Mouse (Mus musculus) lung, postnatal 0 days (tissue): Measurements from ENCODE around the gene 2310034G01Rik. TPM values are rescaled to one million over a fixed set of nuclear protein-coding genes. Genes with fewer than 3 reads are reported as not detected.

ENCODE experiments used
- ATAC-seq: fragments of 200-750 bp; cut with Nextera tagmentation; 2 replicates; pipeline ENCODE4 v1.8.0; 2017; ENCODE audit warnings: moderate library complexity
- DNase-seq: peaks from one replicate; pipeline ENCODE4 v3.0.0-alpha.2; 2016; ENCODE audit warnings: low spot score
- H3K27ac ChIP-seq: fragments of 300-500 bp; sonication (generic); 2 replicates; pipeline ENCODE4 v1.5.1; 2014; ENCODE audit warnings: antibody characterized with exemption, mild to moderate bottlenecking, low read length, mixed read lengths
- H3K27me3 ChIP-seq: fragments of 300-500 bp; sonication (generic); replicated peaks from 2 replicates; pipeline ENCODE4 v1.6.1; 2014; ENCODE audit warnings: low read length, mixed read lengths; ENCODE audit not compliant: insufficient read depth
- H3K36me3 ChIP-seq: fragments of 300-500 bp; sonication (generic); 2 replicates; pipeline ENCODE4 v1.6.1; 2014; ENCODE audit warnings: low read length, mixed read lengths; ENCODE audit not compliant: insufficient read depth
- H3K4me1 ChIP-seq: fragments of 300-500 bp; sonication (generic); 2 replicates; pipeline ENCODE4 v1.6.1; 2014; ENCODE audit warnings: antibody characterized with exemption, low read depth, low read length, mixed read lengths; ENCODE audit not compliant: insufficient read depth
- H3K4me2 ChIP-seq: fragments of 300-500 bp; sonication (generic); replicated peaks from 2 replicates; pipeline ENCODE4 v1.6.1; 2014; ENCODE audit warnings: low read depth, mild to moderate bottlenecking, low read length, moderate library complexity, mixed read lengths
- H3K4me3 ChIP-seq: fragments of 300-500 bp; sonication (generic); 2 replicates; pipeline ENCODE4 v1.5.1; 2014; ENCODE audit warnings: low read depth, low read length
- H3K9ac ChIP-seq: fragments of 300-500 bp; sonication (generic); replicated peaks from 2 replicates; pipeline ENCODE4 v1.6.1; 2014; ENCODE audit warnings: low read depth, mild to moderate bottlenecking
- H3K9me3 ChIP-seq: fragments of 300-500 bp; sonication (generic); 2 replicates; pipeline ENCODE4 v1.6.1; 2016; ENCODE audit warnings: low read length, mixed read lengths
- CTCF ChIP-seq: IDR thresholded peaks from 2 replicates; pipeline ENCODE4 v1.5.1; 2016; ENCODE audit warnings: antibody characterized with exemption, mild to moderate bottlenecking
- EP300 ChIP-seq: IDR thresholded peaks from 2 replicates; pipeline ENCODE4 v1.6.1; 2016; ENCODE audit warnings: antibody characterized with exemption, mild to moderate bottlenecking, control low read depth
- WGBS: fragments of 180-500 bp; shearing (Covaris S2); extraction: QIAGEN DNeasy Blood & Tissue Kit; methylation state at CpG from one replicate; pipeline ENCODE4 v1.1.7; 2014; 5-methylcytosine and 5-hydroxymethylcytosine counted together
- polyA plus RNA-seq: library from polyadenylated mRNA; unstranded; fragments of >200 nt; fragmentation: Nextera tagmentation; extraction: Ambion mirVana; gene quantifications from 2 replicates; pipeline ENCODE4 v1.2.1, GENCODE M21; 2015

The 2310034G01Rik gene
- polyA plus RNA-seq, 1 experiment from 2014 or later: 5.0 TPM

- Histone ChIP-seq H3K9me3 (no peaks in the 10 kb centered on the region), H3K27me3 (peaks cover 64% of the 10 kb centered on the region), H3K4me2 (no peak overlapping the region), H3K4me3 (no peak overlapping the region), H3K27ac (no peak overlapping the region), H3K9ac (no peak overlapping the region), H3K36me3 (no peaks in the 10 kb centered on the region), H3K4me1 (peaks cover 14% of the 10 kb centered on the region)
- 54% methylated on average over 10 of the region's 11 CpGs for WGBS
- DNase-seq (no peak), ATAC-seq (no peak)
- TF ChIP-seq CTCF (no peak), EP300 (no peak)
Measured at GRCm38 (mm10) chr19:46322144-46322995, 27.7 kb downstream of the 2310034G01Rik start.

- peaks cover 67% of the 10 kb centered on the region for H3K27me3 ChIP-seq
Measured at GRCm38 (mm10) chr19:46321101-46321943, 28.8 kb downstream of the 2310034G01Rik start.

GRCm38 (mm10) chr19:46320076-46320785, 29.9 kb downstream of the 2310034G01Rik start:
- Histone ChIP-seq H3K27me3 (peaks cover 70% of the 10 kb centered on the region), H3K4me2 (no peak overlapping the region), H3K4me1 (0 out of 2 replicates have a peak, but pooled peaks cover 6% of the 10 kb centered on the region), H3K9me3 (no peaks in the 10 kb centered on the region), H3K4me3 (no peak overlapping the region), H3K36me3 (no peaks in the 10 kb centered on the region), H3K27ac (no peak overlapping the region), H3K9ac (no peak overlapping the region)
- TF ChIP-seq EP300 (no peak), CTCF (no peak)
- ATAC-seq (no peak), DNase-seq (no peak)
- 68% methylated on average over 8 of the region's 8 CpGs for WGBS

More at GRCm38 (mm10) chr19:46321101-46321943, 28.8 kb downstream of the 2310034G01Rik start:
- Histone ChIP-seq H3K9ac (no peak overlapping the region), H3K36me3 (no peaks in the 10 kb centered on the region), H3K4me3 (no peak overlapping the region), H3K4me2 (no peak overlapping the region), H3K9me3 (no peaks in the 10 kb centered on the region), H3K4me1 (0 out of 2 replicates have a peak, but pooled peaks cover 6% of the 10 kb centered on the region), H3K27ac (no peak overlapping the region)
- WGBS: 22% methylated on average over 6 of the region's 6 CpGs
- peak; percentile 59 for DNase-seq
- ATAC-seq: peak; percentile 11; the same call in 1 of the 2 replicates
- TF ChIP-seq CTCF (no peak), EP300 (no peak)

GRCm38 (mm10) chr19:46318586-46319378, 31.3 kb downstream of the 2310034G01Rik start:
- ATAC-seq: peak; percentile 41
- Histone ChIP-seq H3K9me3 (no peaks in the 10 kb centered on the region), H3K4me3 (no peak overlapping the region), H3K27me3 (peaks cover 70% of the 10 kb centered on the region), H3K4me2 (no peak overlapping the region), H3K4me1 (0 out of 2 replicates have a peak, but pooled peaks cover 6% of the 10 kb centered on the region), H3K9ac (no peak overlapping the region), H3K27ac (no peak overlapping the region), H3K36me3 (no peaks in the 10 kb centered on the region)
- TF ChIP-seq EP300: no peak
- TF ChIP-seq CTCF: no peak
- 9% methylated on average over 15 of the region's 16 CpGs for WGBS
- peak; percentile 75 for DNase-seq

- Histone ChIP-seq H3K4me1 (0 out of 2 replicates have a peak, but pooled peaks cover 6% of the 10 kb centered on the region), H3K27me3 (peaks cover 72% of the 10 kb centered on the region), H3K36me3 (no peaks in the 10 kb centered on the region), H3K4me2 (peak overlapping the region; percentile 58), H3K27ac (no peak overlapping the region), H3K9ac (no peak overlapping the region), H3K4me3 (peak overlapping the region; percentile 40), H3K9me3 (no peaks in the 10 kb centered on the region)
- DNase-seq (no peak), ATAC-seq (peak; percentile 20; the same call in 1 of the 2 replicates)
- TF ChIP-seq EP300: no peak
- TF ChIP-seq CTCF: no peak
- WGBS: 5% methylated on average over 13 of the region's 42 CpGs
Measured at GRCm38 (mm10) chr19:46318031-46318471, 32.1 kb downstream of the 2310034G01Rik start.
